Mouse (Mus musculus): ENCODE measurements around the gene Calu.
"Not testable (repeated sequence)": the region's sequence is repeated elsewhere in the genome, so short reads cannot be mapped to it uniquely, and the experiment has no call there.

The Calu gene

DNA sequence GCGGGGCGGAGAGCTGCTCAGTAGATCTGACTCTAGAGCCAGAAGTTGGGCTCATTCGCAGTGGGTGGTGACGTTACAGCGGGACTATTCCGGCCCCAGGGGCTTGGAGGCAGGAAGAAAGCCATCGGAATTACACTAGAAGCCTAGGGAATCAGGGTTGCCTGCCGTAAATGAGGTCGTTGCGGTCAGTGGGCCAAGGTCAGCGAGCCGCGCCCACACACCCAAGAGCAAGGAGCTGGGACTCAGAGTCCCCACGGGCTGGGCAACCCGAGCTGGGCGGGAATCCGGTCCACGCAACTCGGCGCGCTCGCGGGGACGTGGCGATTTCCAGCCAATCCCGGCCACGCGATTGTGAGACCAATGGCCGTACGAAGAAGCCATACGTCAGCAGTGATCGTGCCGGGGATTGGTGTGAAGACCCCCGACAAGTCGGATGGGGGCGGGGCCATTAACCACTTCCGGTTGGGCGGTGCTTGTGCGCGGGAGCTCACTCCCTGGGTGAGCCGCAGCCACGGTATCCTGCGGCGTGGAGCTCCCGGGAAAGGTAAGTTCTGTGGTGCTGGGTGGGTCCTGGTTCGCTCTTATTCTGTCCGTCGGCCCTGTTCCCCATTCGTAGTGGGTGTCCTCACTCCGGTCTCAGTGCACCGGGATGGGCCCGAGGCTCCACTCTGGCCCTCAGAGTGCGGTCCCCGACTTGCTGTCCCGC lies at the start of gene Calu:
Calu (plus strand) TSS at position 405 of the 706 bp plus-strand sequence.
- DNase-seq (ENCODE audit: low read depth, low spot score), result peak; percentile 100

DNA sequence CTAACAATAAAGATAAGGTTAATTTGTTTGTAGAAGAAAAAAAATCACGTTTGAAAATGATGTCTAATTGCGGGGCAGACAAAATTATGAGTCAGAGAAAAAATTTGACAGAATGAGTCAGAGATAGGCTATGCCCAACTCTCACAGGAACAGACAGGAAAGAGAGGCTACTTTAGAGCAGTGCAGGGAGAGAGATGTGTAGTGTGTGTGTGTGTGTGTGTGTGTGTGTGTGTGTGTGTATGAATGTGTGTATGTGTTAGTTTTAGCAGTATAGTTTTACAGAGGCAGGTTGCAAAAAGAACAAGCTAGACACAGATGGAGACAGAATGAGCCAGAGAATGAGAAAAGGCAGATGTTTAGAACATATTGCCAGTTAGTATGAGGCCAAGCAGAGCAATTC lies 48.8 kb upstream of the Calu start:
- no peak for DNase-seq (ENCODE audit: low read depth, low spot score)

DNA sequence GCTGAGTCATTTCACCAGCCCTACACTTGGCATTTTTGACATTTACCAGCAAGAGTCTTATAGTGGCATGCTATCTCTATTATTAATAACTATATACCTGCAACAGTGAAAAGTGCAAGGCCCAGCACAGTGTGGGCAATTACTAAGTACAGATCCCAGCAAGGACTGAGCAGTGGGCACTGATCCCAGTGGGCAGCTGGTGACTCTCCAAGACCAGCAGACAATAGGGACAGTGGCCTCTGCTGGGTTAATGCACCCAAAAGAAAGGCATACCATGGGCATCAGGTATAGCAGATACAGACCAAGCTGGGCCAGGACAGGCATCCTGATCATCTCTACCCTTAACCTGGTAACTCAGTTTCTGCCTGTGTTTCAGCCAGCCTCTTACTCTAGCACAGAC lies 44.6 kb upstream of the Calu start:
- DNase-seq (ENCODE audit: low read depth, low spot score), result no peak

DNA sequence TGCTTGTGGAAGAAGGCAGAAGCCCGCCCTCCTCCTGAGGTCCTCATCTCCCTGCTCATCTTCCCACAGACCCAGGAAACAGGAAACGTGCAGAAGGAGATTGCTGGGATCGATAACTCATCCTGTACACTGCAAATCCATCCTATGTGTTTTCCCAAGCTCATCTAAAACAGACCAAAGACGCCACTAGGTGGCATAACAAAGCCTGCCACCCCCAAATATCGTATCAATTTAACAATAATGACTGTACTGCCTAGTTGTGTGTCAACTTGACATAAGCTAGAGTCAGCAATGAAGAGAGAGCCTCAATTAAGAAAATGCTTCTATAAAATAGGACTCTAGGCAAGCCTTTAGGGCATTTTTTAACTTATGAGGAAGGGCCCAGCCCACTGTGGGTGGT lies 44.1 kb upstream of the Calu start:
- peak; percentile 18 for DNase-seq (ENCODE audit: low read depth, low spot score)

DNA sequence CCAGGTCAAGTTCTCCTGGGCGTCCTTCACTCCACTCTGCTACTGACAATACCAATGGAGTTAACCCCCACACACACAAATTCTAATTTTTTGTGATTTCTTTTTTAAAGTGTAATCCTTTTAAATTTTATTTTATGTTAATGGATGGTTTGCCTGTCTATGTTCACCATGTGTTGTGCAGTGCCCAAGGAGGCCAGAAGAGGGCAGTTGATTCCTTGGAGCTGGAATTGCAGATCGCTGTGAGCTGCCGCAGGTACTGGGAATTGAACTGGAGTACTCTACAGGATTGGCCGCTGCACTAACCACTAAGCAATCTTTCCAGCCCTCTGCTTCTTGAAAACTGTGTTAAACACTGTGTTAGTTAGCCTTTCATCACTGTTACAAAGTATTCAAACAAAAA lies 42.4 kb upstream of the Calu start:
- peak; percentile 57 for DNase-seq (ENCODE audit: low read depth, low spot score)

DNA sequence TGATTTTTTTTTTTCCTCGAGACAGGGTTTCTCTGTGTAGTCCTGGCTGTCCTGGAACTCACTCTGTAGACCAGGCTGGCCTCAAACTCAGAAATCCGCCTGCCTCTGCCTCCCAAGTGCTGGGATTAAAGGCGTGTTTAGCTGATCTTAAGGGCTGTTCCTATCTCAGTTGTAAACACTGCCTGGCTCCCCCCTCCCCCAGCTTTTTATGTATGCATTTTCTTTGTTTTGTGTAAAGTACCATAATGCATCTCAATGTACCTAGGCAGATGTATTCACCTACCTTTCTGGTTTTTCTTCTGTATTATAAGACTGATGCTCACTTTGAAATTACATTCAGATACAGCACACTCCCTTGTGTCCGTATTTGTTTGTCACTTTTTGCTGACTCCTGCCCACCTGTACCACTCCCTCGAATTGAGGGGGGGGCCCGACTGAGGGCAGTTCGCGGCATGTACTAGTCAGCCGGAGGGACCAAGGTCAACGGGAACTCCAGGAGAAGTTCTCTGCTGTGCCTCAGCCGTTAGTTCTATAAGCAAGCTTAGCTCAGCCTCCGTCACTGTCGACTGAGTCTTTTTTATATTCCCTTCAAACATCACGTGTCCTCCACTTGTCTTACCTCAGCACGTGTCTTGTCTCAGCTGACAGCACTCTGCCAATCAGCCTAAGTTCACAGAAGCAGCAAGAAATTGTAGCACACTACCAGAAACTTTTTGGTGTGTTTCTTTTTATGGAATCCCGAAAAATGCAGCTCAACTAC lies 38.8 kb upstream of the Calu start:
- DNase-seq (ENCODE audit: low read depth, low spot score), result peak; percentile 42

DNA sequence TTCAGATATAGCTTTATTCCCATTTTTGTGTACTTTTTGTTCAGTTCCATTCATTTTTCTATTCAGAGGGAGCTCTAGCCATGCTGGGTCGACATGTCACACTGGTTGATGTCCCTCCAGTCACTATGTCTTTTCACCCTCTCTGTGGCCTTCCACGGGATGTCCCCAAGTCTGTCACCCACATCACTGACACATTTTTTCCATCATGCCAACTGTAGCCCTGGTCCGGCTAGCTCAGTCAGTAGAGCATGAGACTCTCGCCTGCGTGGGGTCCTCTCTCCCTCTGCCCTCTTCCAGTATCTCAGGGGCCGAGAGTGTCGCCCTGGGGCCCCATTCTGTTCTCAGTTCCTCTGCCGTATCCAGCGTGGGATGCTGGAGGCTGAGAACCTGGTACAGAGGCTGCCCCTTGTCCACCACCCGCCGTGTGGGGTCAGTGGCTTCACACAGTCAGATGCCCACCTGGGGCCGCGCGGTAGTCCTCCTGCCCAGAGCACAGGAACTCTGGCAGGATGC lies 34.1 kb upstream of the Calu start:
- DNase-seq (ENCODE audit: low read depth, low spot score), result no peak

DNA sequence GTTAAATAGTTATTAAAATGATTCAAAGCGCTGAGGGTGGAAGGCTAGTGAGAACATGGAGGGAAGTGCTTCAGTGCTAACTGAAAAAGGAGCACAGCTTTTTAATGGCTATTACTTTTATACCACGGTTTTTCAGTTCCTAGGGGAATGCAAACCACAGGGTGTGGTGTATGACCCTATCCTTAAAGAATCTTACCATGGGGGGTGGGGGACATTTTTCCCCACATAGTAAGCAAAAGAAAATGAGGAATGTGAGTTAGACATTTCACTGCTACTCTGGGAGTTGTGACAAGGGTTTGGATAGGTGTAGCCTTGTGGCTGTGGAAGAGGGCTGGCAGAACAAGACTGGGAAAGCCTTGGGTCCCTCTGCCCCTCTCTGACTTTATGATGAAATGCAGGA lies 30.6 kb upstream of the Calu start:
- no peak for DNase-seq (ENCODE audit: low read depth, low spot score)

DNA sequence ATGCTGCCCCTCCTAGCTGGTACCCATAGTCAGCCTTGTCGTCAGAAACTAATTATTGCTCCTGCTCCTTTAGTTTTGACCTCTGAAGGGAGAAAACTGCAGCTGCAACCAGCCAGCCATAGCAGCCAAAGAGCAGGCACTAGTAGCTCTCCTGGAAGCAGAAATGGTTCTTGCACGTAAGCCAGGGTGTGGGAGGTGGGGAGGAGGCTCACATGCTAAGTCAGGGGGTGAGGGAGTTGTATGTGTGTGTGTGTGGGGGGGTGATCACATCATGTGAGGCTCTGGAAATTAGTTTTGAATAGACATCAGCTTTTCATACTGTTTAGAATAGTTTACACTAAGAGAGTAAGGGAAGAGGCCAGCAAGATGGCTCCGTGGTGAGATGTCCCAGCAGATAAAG lies 29.9 kb upstream of the Calu start:
- no peak for DNase-seq (ENCODE audit: low read depth, low spot score)

DNA sequence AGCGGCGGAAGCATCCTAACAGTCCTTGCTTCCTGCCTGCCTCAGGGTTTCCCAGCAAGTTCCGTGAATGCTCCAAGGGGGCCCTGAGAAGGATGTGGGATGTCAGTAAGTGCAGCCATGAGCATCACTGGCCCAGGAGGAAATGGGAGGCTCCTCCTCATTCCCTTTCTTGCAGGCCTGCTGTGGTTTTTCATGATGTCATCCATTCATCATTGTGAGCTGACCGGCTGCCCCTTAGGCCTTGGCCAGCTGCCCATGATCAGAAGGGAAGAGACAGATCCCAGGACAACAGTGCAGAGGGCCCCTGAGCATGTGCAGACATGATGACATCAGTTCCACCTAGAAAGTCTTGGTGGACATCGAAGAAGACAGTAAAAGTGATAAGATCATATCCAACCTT lies 29.0 kb upstream of the Calu start, which contains the start of gene Fam71f1:
Fam71f1 (plus strand) TSS at position 262 of the 400 bp plus-strand sequence.
- no peak for DNase-seq (ENCODE audit: low read depth, low spot score)

DNA sequence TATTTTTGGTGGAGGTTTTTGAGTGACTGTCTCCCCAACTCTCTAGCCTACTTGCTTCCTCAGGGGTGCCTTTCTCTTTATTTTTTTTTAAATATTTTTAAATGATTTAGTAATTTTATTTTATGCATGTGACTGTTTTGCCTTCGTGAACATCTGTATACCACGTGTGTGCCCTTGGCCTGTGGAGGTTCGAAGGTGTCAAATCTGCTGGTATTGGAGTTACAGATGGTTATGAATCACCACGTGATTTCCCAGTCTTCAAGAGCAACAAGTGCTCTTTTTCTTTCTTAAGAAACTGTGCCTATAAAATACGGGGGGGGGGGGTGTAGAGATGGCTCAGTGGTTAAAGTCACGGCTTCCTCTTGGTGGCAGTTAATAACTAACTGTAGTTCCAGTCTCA lies 26.3 kb upstream of the Calu start:
- DNase-seq (ENCODE audit: low read depth, low spot score), result no peak

DNA sequence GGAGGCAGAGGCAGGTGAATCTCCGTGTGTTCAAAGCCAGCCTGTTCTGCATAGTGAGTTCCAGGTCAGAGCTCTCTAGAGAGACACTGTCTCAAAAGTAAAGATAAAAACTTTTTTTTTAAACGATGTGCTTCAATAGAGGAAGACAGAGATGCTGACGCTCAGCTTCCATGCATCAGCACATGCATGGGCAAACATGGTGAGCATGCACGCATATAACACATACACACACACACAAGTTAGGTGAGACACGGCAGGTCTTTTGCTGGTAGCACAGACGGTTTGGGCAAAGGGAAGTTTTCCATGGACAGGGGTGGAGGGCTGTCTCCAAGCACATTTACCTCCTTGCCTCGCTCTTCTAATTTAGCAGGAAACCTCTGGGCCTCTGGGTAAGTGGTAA lies 25.7 kb upstream of the Calu start:
- DNase-seq (ENCODE audit: low read depth, low spot score), result no peak

DNA sequence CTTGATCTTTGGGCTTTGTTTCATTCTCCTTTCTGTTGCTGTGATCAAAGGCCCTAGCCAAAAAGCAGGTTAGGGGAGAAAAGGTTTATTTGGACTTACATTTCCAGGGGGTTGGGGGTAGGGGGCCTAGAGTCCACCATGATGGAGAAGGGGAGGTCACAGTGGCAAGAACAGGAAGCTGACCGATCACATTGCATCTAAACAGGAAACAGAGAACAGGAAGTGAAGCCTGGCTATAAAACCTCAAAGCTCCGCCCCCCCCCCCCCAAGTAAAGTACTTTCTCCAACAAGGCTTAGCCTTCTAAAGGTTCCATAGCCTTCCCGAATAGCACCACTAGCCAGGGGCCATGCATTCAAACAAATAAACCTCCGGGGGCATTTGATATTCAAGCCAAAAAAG lies 25.1 kb upstream of the Calu start:
- DNase-seq (ENCODE audit: low read depth, low spot score), result no peak

DNA sequence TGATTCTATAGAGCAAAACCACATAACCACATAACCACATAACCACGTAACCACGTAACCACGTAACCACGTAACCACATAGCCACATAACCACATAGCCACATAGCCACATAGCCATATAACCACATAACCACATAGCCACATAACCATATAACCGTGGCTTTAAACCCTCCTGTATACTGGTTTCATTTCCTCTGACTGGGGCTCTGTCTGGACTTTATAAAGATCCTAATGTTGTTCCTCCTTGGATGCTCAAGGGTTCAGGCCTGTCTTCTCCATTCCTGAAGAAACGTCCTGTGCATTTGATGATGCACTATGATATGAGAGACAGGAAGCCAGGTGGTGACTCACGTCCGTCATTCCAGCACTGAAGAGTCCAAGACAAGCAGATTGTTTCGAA lies 20.9 kb upstream of the Calu start:
- no peak for DNase-seq (ENCODE audit: low read depth, low spot score)

DNA sequence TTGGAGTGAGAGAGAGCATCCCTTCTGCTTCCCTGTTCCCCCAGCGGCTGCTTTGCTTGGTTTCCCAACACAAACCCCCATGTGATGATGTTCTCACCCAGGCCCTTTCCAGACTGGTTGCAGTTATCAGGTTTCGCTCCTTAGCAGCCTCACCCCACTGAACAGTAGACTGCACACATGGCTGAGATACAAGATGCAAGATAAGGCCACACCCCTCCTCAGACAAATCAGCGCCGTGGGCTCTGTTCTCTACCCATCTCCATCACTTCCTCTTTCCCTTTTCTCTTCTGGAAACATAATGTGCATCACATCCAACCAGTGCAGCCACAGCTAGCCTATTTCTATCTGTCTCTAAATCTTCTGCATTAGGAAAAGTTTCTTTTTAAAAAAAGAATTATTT lies 18.4 kb upstream of the Calu start:
- DNase-seq (ENCODE audit: low read depth, low spot score), result no peak

DNA sequence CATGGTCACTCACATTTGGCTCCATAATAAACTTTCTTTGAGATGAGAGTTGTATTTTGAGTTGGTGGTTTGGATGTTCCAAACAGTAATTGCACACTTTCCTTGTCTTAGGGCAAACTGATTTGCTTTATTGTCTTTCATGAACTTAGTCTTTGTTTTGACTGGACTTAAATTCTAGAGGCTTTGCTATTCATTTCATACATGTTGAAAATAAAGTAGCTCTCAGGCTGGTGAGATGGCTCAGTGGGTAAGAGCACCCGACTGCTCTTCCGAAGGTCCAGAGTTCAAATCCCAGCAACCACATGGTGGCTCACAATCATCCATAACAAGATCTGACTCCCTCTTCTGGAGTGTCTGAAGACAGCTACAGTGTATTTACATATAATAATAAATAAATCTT lies 1.4 kb upstream of the Calu start:
- DNase-seq (ENCODE audit: low read depth, low spot score), result not testable (repeated sequence)

DNA sequence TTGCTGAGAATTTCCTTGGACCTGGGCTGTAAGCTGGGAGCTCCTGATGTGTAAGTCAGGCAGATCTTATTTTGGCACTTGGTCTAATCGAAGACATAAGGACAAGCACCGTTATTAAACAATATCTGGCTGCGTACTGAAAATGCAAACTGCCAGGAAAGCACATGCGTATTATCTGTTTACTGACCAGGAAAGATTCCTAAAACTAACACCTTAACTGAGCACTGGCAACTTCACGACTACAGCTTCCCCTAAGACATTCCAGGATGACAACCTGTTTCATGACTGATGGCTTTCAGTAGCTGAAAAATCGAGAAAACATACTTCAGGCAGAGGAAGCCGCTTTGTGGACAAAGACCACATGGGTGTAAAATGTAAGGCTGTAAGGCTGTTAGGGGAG lies 680 bp upstream of the Calu start:
- DNase-seq (ENCODE audit: low read depth, low spot score), result no peak

DNA sequence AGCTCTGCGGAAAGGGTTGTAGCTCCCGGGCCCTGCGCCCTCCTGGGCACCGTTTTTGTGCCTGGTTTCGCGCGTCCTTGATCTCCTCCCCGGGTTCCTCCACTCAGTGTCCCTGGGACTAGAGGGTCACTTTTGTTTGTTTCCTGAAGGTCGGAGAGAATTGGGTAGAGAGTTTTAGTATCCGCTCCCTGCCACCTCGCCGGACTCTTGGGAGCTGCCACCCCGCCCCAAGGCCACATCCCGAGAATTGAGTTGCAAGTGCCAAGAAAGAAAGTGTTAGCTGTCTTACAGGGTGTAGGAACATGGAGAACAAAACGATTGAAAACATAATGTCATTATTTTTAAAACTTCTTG lies 479 bp downstream of the Calu start:
- DNase-seq (ENCODE audit: low read depth, low spot score), result no peak

DNA sequence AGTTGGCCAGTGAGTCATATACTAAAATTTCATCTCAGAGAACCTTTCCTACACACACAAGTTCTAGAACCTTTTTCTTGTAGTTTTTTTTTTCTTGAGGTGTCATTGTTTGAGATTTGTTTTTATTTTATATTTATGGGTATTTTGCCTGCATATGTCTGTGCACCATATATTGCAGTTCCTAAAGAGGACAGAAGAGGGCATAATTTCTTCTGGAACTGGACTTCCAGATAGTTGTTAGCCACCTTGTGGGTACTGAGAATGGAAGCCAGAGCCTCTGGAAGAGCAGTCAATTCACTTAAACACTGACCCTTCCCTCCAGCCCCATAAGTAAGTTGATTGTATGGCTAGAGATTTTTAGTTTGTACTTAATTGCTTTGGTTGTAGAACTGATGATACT lies 3.7 kb downstream of the Calu start:
- DNase-seq (ENCODE audit: low read depth, low spot score), result peak; percentile 63

DNA sequence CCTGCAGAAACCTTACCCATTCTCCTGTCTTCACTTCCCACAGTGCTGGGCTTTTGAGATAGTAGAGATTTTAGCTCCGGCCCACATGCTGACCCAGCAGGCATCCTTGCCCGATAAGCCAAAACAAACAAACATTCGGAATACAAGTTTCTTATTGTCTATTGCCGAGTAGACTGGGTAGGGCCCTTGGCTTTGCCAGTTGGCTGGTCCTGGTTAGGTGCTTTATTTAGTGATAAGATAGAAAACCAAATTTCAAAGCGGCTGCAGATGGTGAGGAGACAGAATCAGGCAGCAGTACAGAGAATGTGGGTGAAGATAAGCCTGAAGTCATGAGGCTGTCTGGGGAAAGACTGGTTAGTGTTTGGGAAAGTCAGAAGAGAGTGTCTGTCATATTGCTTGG lies 4.9 kb downstream of the Calu start:
- DNase-seq (ENCODE audit: low read depth, low spot score), result no peak

DNA sequence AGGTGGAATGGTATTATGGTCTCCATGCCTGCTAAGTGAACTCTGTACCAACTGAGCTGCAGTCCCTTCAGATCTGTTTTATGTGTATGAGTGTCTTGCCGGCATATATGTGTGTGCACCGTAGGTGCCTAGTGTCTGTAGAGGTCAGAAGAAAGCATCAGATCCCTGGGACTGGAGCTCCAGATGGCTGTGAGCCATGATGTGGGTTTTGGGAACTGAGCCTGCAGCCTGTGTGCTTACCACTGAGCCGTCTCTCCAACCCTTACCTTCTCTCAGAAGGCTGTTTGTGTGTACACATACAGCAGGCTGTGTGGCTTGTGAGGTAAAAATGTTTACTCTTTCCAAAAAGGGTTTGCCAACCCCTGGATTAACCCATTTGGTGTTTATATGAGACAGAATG lies 11.5 kb downstream of the Calu start:
- DNase-seq (ENCODE audit: low read depth, low spot score), result no peak

DNA sequence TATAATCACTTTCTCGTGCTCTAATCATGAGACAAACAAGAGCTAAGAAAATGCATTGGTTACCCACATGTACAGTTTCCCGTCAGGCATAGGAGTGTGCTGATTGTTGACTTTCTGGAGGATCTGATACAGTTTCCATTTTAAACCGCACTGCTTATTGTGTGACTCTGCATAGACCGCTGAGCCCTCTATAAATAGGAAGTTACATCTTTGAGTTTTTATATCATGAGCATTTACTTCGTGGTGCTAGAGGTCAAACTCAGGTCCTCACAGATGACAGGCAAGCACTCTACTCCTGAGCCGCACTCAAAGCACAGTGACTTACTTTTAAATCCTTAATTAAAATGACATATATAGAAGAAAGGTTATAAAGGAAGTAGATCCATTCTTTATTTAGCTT lies 12.3 kb downstream of the Calu start:
- no peak for DNase-seq (ENCODE audit: low read depth, low spot score)
